Mouse (Mus musculus) CH12.LX (cell line): ENCODE results near the gene Tpsg1.

Source experiments
- CTCF ChIP-seq, 2 experiments: IDR thresholded peaks in 1 of 2; conservative IDR thresholded peaks in 1 of 2; 2 replicates each; pipeline ENCODE4 v1.5.1; 2011 to 2012; ENCODE audit warnings: low read depth in 2 of 2, low read length in 2 of 2, improper control_type of control experiment in 1 of 2, inconsistent platforms in 1 of 2, mild to moderate bottlenecking in 1 of 2, moderate library complexity in 1 of 2
- MAFK ChIP-seq: IDR thresholded peaks from 2 replicates; pipeline ENCODE4 v1.6.1; 2011; ENCODE audit warnings: low read length, improper control_type of control experiment; ENCODE audit not compliant: insufficient replicate concordance
- MAX ChIP-seq: IDR thresholded peaks from 2 replicates; pipeline ENCODE4 v1.6.1; 2011; ENCODE audit warnings: low read length, improper control_type of control experiment
- MAZ ChIP-seq: IDR thresholded peaks from 2 replicates; pipeline ENCODE4 v1.6.1; 2012; ENCODE audit warnings: low read depth, mild to moderate bottlenecking, inconsistent platforms, low read length, improper control_type of control experiment, moderate library complexity
- POLR2A ChIP-seq: IDR thresholded peaks from 2 replicates; pipeline ENCODE4 v1.6.1; 2011; ENCODE audit warnings: low read depth, mild to moderate bottlenecking, improper control_type of control experiment, low read length
- SMC3 ChIP-seq: IDR thresholded peaks from 2 replicates; pipeline ENCODE4 v1.6.1; 2011; ENCODE audit warnings: low read depth, low read length, improper control_type of control experiment
- TCF12 ChIP-seq: IDR thresholded peaks from 2 replicates; pipeline ENCODE4 v1.6.1; 2014; ENCODE audit warnings: low read depth, mild to moderate bottlenecking, inconsistent platforms, low read length, improper control_type of control experiment

GRCm38 (mm10) chr17:25320819-25321218 is 48.3 kb upstream of the Tpsg1 start:
- TF ChIP-seq POLR2A (no peak), MAZ (no peak), SMC3 (no peak), MAFK (no peak), CTCF (conservative IDR thresholded peaks at IDR 0.05 in 1 of 2, IDR thresholded peaks at IDR 0.05 in 1 of 2; ENCODE audit: low read depth in 2 of 2, low read length in 2 of 2) (no peak), MAX (no peak), TCF12 (no peak)
